Comparison of ENCODE assay signal across 8 mouse cellular contexts in the genomic region with DNA sequence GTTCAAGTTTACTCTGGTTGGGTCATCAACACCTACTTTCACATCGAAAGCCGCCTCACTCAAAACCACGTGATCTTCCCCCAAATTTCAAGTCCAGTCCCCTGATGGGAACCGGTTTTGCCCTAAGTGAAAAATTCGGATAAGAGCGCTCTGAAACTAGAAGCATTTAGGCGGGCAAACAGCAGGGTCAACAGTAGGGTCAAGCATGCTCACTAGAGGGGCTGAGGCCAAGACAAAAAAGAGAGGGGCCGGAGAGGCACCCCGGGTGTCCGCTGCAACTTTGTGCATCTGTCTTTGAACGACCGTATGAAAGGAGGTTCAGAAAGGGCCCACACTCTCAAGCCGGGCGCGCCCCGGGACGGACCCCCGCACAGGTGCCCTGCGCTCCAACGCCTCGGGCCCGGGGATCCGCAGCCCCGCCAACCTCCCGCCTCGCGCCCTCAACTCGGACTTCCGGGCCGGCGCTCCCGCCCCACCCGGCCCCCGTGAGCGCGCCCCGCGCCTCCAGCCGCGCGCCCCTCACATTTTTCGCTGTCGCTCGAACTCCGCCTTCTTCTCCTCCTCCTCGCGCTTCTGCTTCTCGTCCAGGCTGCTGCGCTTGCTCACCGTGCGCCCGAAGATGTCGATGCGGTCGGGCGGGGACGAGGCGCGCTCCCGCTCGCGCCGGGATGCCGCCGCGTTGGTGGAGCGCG. TPM values are rescaled to one million over a fixed set of nuclear protein-coding genes. Genes with fewer than 3 reads are reported as not detected.
A peak's percentile ranks its signal among the peaks of the same experiment; 100 is the strongest.
DNase-seq lines count a peak whose midpoint lies in the region; ATAC-seq and TF ChIP-seq lines count a peak whose summit lies in the region.

No protein-coding gene starts in this region.

- H3K4me2 ChIP-seq in heart, embryonic 16.5 days (ENCODE audit: low read depth, low read length): peak overlapping the region; percentile 89
- peak overlapping the region; percentile 88 for H3K4me2 ChIP-seq in liver, embryonic 15.5 days
- H3K4me2 ChIP-seq in neural tube, embryonic 12.5 days (replicated peaks): peak overlapping the region; percentile 84
- peak overlapping the region; percentile 65 for H3K4me2 ChIP-seq in stomach, postnatal 0 days (replicated peaks; ENCODE audit: low read depth)

- peak overlapping the region; percentile 99 for H3K9ac ChIP-seq in heart, embryonic 16.5 days (ENCODE audit: low read length)
- H3K9ac ChIP-seq in liver, embryonic 15.5 days: peak overlapping the region; percentile 98
- H3K9ac ChIP-seq in neural tube, embryonic 12.5 days: peak overlapping the region; percentile 99
- peak overlapping the region; percentile 100 for H3K9ac ChIP-seq in stomach, postnatal 0 days (ENCODE audit: low read length)

- 0 out of 2 replicates have a peak, but pooled peaks cover 6% of the 10 kb centered on the region for H3K36me3 ChIP-seq in forebrain, embryonic 10.5 days (replicated peaks)
- H3K36me3 ChIP-seq in heart, embryonic 16.5 days (ENCODE audit: control insufficient read depth, insufficient read depth): no peaks in the 10 kb centered on the region
- no peaks in the 10 kb centered on the region for H3K36me3 ChIP-seq in liver, embryonic 15.5 days (replicated peaks)
- H3K36me3 ChIP-seq in neural tube, embryonic 12.5 days: no peaks in the 10 kb centered on the region
- no peaks in the 10 kb centered on the region for H3K36me3 ChIP-seq in stomach, postnatal 0 days (ENCODE audit: control insufficient read depth, insufficient read depth, low read length)

- H3K4me3 ChIP-seq in forebrain, embryonic 10.5 days: peak overlapping the region; percentile 90
- peak overlapping the region; percentile 82 for H3K4me3 ChIP-seq in heart, embryonic 16.5 days (ENCODE audit: low read length)
- peak overlapping the region; percentile 89 for H3K4me3 ChIP-seq in liver, embryonic 15.5 days (replicated peaks)
- H3K4me3 ChIP-seq in neural tube, embryonic 12.5 days: peak overlapping the region; percentile 94
- peak overlapping the region; percentile 84 for H3K4me3 ChIP-seq in stomach, postnatal 0 days (ENCODE audit: low read depth, low read length)

- no peaks in the 10 kb centered on the region for H3K27me3 ChIP-seq in forebrain, embryonic 10.5 days (ENCODE audit: poor library complexity, severe bottlenecking)
- no peaks in the 10 kb centered on the region for H3K27me3 ChIP-seq in heart, embryonic 16.5 days (ENCODE audit: control insufficient read depth, insufficient read depth, low read length)
- H3K27me3 ChIP-seq in liver, embryonic 15.5 days: no peaks in the 10 kb centered on the region
- H3K27me3 ChIP-seq in neural tube, embryonic 12.5 days (replicated peaks): no peaks in the 10 kb centered on the region
- no peaks in the 10 kb centered on the region for H3K27me3 ChIP-seq in stomach, postnatal 0 days (ENCODE audit: control insufficient read depth, insufficient read depth, low read length)

- under 1% methylated on average over 67 of the region's 68 CpGs for WGBS in forebrain, embryonic 10.5 days
- under 1% methylated on average over 62 of the region's 68 CpGs for WGBS in heart, embryonic 16.5 days
- WGBS in liver, embryonic 15.5 days (ENCODE audit: insufficient replicate concordance): under 1% methylated on average over 61 of the region's 68 CpGs
- under 1% methylated on average over 68 of the region's 68 CpGs for WGBS in neural tube, embryonic 12.5 days
- WGBS in stomach, postnatal 0 days: under 1% methylated on average over 65 of the region's 68 CpGs

- peak; percentile 33 for ATAC-seq in CD4-positive, CD25-positive, alpha-beta regulatory T cell, adult 4 months
- peak; percentile 71 for ATAC-seq in heart, embryonic 16.5 days (replicated peaks; ENCODE audit: extremely low read depth, insufficient read depth, low FRiP score)
- peak; percentile 74 for ATAC-seq in liver, embryonic 15.5 days (ENCODE audit: insufficient read depth)
- peak; percentile 77 for ATAC-seq in neural tube, embryonic 12.5 days (ENCODE audit: low FRiP score, low read depth)
- ATAC-seq in stomach, postnatal 0 days (ENCODE audit: low FRiP score, low TSS enrichment): peak; percentile 77

- DNase-seq in brain, embryonic 18.5 days (ENCODE audit: low read depth, low spot score): peak; percentile 51
- peak; percentile 67 for DNase-seq in forebrain, embryonic 10.5 days (ENCODE audit: extremely low spot score, low spot score)
- peak; percentile 61 to 83 for DNase-seq in kidney, postnatal 25 days
- DNase-seq in stomach, postnatal 0 days (ENCODE audit: low spot score): peak; percentile 76

- no peak for TF ChIP-seq EP300 in stomach, postnatal 0 days (optimal IDR thresholded peaks at IDR 0.05)

- no peaks in the 10 kb centered on the region for H3K9me3 ChIP-seq in forebrain, embryonic 10.5 days
- no peaks in the 10 kb centered on the region for H3K9me3 ChIP-seq in heart, embryonic 16.5 days (replicated peaks; ENCODE audit: control insufficient read depth, low read length)
- no peaks in the 10 kb centered on the region for H3K9me3 ChIP-seq in liver, embryonic 15.5 days (replicated peaks)
- H3K9me3 ChIP-seq in neural tube, embryonic 12.5 days: no peaks in the 10 kb centered on the region
- no peaks in the 10 kb centered on the region for H3K9me3 ChIP-seq in stomach, postnatal 0 days (ENCODE audit: control insufficient read depth, low read length)

- H3K4me1 ChIP-seq in forebrain, embryonic 10.5 days: peaks cover 44% of the 10 kb centered on the region
- H3K4me1 ChIP-seq in heart, embryonic 16.5 days (ENCODE audit: control insufficient read depth, insufficient read depth, low read length): peaks cover 36% of the 10 kb centered on the region
- peaks cover 44% of the 10 kb centered on the region for H3K4me1 ChIP-seq in liver, embryonic 15.5 days (replicated peaks)
- H3K4me1 ChIP-seq in neural tube, embryonic 12.5 days: peaks cover 28% of the 10 kb centered on the region
- 0 out of 2 replicates have a peak, but pooled peaks cover 6% of the 10 kb centered on the region for H3K4me1 ChIP-seq in stomach, postnatal 0 days (replicated peaks; ENCODE audit: control insufficient read depth, insufficient read depth)

- TF ChIP-seq CTCF in stomach, postnatal 0 days (IDR thresholded peaks at IDR 0.05; ENCODE audit: low read depth): no peak

- H3K27ac ChIP-seq in forebrain, embryonic 10.5 days: peak overlapping the region; percentile 99
- H3K27ac ChIP-seq in heart, embryonic 16.5 days (ENCODE audit: low read length): peak overlapping the region; percentile 95
- peak overlapping the region; percentile 89 for H3K27ac ChIP-seq in liver, embryonic 15.5 days (replicated peaks)
- H3K27ac ChIP-seq in neural tube, embryonic 12.5 days: peak overlapping the region; percentile 93
- peak overlapping the region; percentile 98 for H3K27ac ChIP-seq in stomach, postnatal 0 days (replicated peaks)

RNA-seq across cellular contexts. Expression of a gene that starts 0.7 kb away (rescaled TPM):
- 100 to 1,000 TPM; 162 to 193 TPM for polyA plus RNA-seq in CD4-positive, CD25-positive, alpha-beta regulatory T cell, adult 4 months (2017; shearing (Covaris generic))
- 154 and 157 TPM in 2 replicates for polyA plus RNA-seq in forebrain, embryonic 10.5 days (2016; fragmentation: Nextera tagmentation; extraction: Ambion mirVana)
- 60.9 and 76.7 TPM in 2 replicates for polyA plus RNA-seq in heart, embryonic 16.5 days (2015; fragmentation: Nextera tagmentation; extraction: Ambion mirVana)
- 31.8 and 34.6 TPM in 2 replicates for polyA plus RNA-seq in liver, embryonic 15.5 days (2015; fragmentation: Nextera tagmentation; extraction: Ambion mirVana)
- polyA plus RNA-seq in neural tube, embryonic 12.5 days (2016; fragmentation: Nextera tagmentation; extraction: Ambion mirVana): 197 and 204 TPM in 2 replicates
- 83.2 and 84.0 TPM in 2 replicates for polyA plus RNA-seq in stomach, postnatal 0 days (2015; fragmentation: Nextera tagmentation; extraction: Ambion mirVana)

RNA-seq across cellular contexts. Expression of a gene that starts 28.6 kb away (rescaled TPM):
- under 1 TPM; 0.16 to 0.24 TPM for polyA plus RNA-seq in CD4-positive, CD25-positive, alpha-beta regulatory T cell, adult 4 months (2017; shearing (Covaris generic))
- polyA plus RNA-seq in forebrain, embryonic 10.5 days (2016; fragmentation: Nextera tagmentation; extraction: Ambion mirVana): 28.7 and 29.9 TPM in 2 replicates
- polyA plus RNA-seq in heart, embryonic 16.5 days (2015; fragmentation: Nextera tagmentation; extraction: Ambion mirVana): 8.4 and 10.5 TPM in 2 replicates
- 0.68 and 0.85 TPM in 2 replicates for polyA plus RNA-seq in liver, embryonic 15.5 days (2015; fragmentation: Nextera tagmentation; extraction: Ambion mirVana)
- polyA plus RNA-seq in neural tube, embryonic 12.5 days (2016; fragmentation: Nextera tagmentation; extraction: Ambion mirVana): 45.5 and 50.8 TPM in 2 replicates
- 7.2 and 7.8 TPM in 2 replicates for polyA plus RNA-seq in stomach, postnatal 0 days (2015; fragmentation: Nextera tagmentation; extraction: Ambion mirVana)

Comparison
In these comparisons a context has a peak if more than half of its experiments do, and no peak if none do; other contexts are left out.
1. Peak in every context shown above with its lines: DNase-seq, ATAC-seq, H3K4me3 ChIP-seq and H3K27ac ChIP-seq.